Mouse (Mus musculus): ENCODE results near the gene Rhoh. TPM values are rescaled to one million over a fixed set of nuclear protein-coding genes. Genes with fewer than 3 reads are reported as not detected.
A peak's percentile ranks its signal among the peaks of the same experiment; 100 is the strongest.

Gene Rhoh
- polyA plus RNA-seq, 1 experiment from 2014 or later, result 1.6 TPM

GRCm38 (mm10) chr5:65846534-65846933 is 14.5 kb upstream of the Rhoh start:
- Histone ChIP-seq H3K4me1 (replicated peaks) (peaks cover 9% of the 10 kb centered on the region; the same call in 1 of the 2 replicates), H3K9ac (no peak overlapping the region), H3K4me2 (no peak overlapping the region), H3K9me3 (replicated peaks) (no peaks in the 10 kb centered on the region), H3K36me3 (no peaks in the 10 kb centered on the region), H3K27ac (no peak overlapping the region), H3K4me3 (replicated peaks) (no peak overlapping the region), H3K27me3 (no peaks in the 10 kb centered on the region)
- DNase-seq, result no peak
- WGBS (ENCODE audit: insufficient replicate concordance), result 51% methylated on average over 8 of the region's 8 CpGs
- ATAC-seq (ENCODE audit: low read depth), result no peak

- Histone ChIP-seq H3K4me1 (replicated peaks) (peaks cover 9% of the 10 kb centered on the region; the same call in 1 of the 2 replicates), H3K36me3 (no peaks in the 10 kb centered on the region), H3K4me3 (replicated peaks) (no peak overlapping the region), H3K27ac (no peak overlapping the region), H3K9me3 (replicated peaks) (no peaks in the 10 kb centered on the region), H3K4me2 (no peak overlapping the region), H3K9ac (no peak overlapping the region), H3K27me3 (no peaks in the 10 kb centered on the region)
- 62% methylated on average over 3 of the region's 3 CpGs for WGBS (ENCODE audit: insufficient replicate concordance)
- DNase-seq, result no peak
- ATAC-seq (ENCODE audit: low read depth), result no peak
Observed at GRCm38 (mm10) chr5:65846958-65847357, 14.1 kb upstream of the Rhoh start.

- ATAC-seq (ENCODE audit: low read depth) (no peak), DNase-seq (no peak)
- no peak overlapping the region for H3K4me2 ChIP-seq
- WGBS (ENCODE audit: insufficient replicate concordance), result 71% methylated on average over 7 of the region's 7 CpGs
- peaks cover 6% of the 10 kb centered on the region; the same call in 1 of the 2 replicates for H3K4me1 ChIP-seq (replicated peaks)
- H3K27ac ChIP-seq, result no peak overlapping the region
- H3K9ac ChIP-seq, result no peak overlapping the region
- H3K27me3 ChIP-seq, result no peaks in the 10 kb centered on the region
- H3K36me3 ChIP-seq, result no peaks in the 10 kb centered on the region
- H3K9me3 ChIP-seq (replicated peaks), result no peaks in the 10 kb centered on the region
- no peak overlapping the region for H3K4me3 ChIP-seq (replicated peaks)
Observed at GRCm38 (mm10) chr5:65847656-65848055, 13.4 kb upstream of the Rhoh start.

GRCm38 (mm10) chr5:65850765-65851164 is 10.2 kb upstream of the Rhoh start:
- no peak overlapping the region for H3K27ac ChIP-seq
- 61% methylated on average over 11 of the region's 11 CpGs for WGBS (ENCODE audit: insufficient replicate concordance)
- H3K9ac ChIP-seq, result no peak overlapping the region
- H3K4me2 ChIP-seq, result no peak overlapping the region
- H3K4me3 ChIP-seq (replicated peaks), result no peak overlapping the region
- no peak for DNase-seq
- H3K27me3 ChIP-seq, result no peaks in the 10 kb centered on the region
- no peaks in the 10 kb centered on the region for H3K9me3 ChIP-seq (replicated peaks)
- no peak for ATAC-seq (ENCODE audit: low read depth)
- H3K36me3 ChIP-seq, result no peaks in the 10 kb centered on the region
- H3K4me1 ChIP-seq (replicated peaks), result no peaks in the 10 kb centered on the region

- Histone ChIP-seq H3K4me2 (no peak overlapping the region), H3K9me3 (replicated peaks) (no peaks in the 10 kb centered on the region), H3K27me3 (no peaks in the 10 kb centered on the region), H3K27ac (no peak overlapping the region), H3K9ac (no peak overlapping the region), H3K4me1 (replicated peaks) (peaks cover 8% of the 10 kb centered on the region), H3K4me3 (replicated peaks) (no peak overlapping the region), H3K36me3 (no peaks in the 10 kb centered on the region)
- DNase-seq, result no peak
- WGBS (ENCODE audit: insufficient replicate concordance), result 63% methylated on average over 8 of the region's 8 CpGs
- ATAC-seq (ENCODE audit: low read depth), result no peak
Observed at GRCm38 (mm10) chr5:65854786-65855191, 6.2 kb upstream of the Rhoh start.

- H3K27me3 ChIP-seq, result no peaks in the 10 kb centered on the region
- H3K4me1 ChIP-seq (replicated peaks), result peaks cover 8% of the 10 kb centered on the region
- H3K4me2 ChIP-seq, result no peak overlapping the region
- WGBS (ENCODE audit: insufficient replicate concordance), result 50% methylated on average over 3 of the region's 3 CpGs
- no peaks in the 10 kb centered on the region for H3K9me3 ChIP-seq (replicated peaks)
- ATAC-seq (ENCODE audit: low read depth) (no peak), DNase-seq (no peak)
- H3K27ac ChIP-seq, result no peak overlapping the region
- no peak overlapping the region for H3K4me3 ChIP-seq (replicated peaks)
- no peak overlapping the region for H3K9ac ChIP-seq
- no peaks in the 10 kb centered on the region for H3K36me3 ChIP-seq
Observed at GRCm38 (mm10) chr5:65855571-65855970, 5.4 kb upstream of the Rhoh start.

- Histone ChIP-seq H3K27ac (no peak overlapping the region), H3K36me3 (no peaks in the 10 kb centered on the region), H3K4me3 (replicated peaks) (no peak overlapping the region), H3K9me3 (replicated peaks) (no peaks in the 10 kb centered on the region), H3K4me2 (no peak overlapping the region), H3K4me1 (replicated peaks) (peaks cover 8% of the 10 kb centered on the region), H3K9ac (no peak overlapping the region), H3K27me3 (no peaks in the 10 kb centered on the region)
- 67% methylated on average over 17 of the region's 17 CpGs for WGBS (ENCODE audit: insufficient replicate concordance)
- ATAC-seq (ENCODE audit: low read depth), result no peak
- DNase-seq, result no peak
Observed at GRCm38 (mm10) chr5:65856591-65857411, 4.2 kb upstream of the Rhoh start.

GRCm38 (mm10) chr5:65857935-65858334 is 3.1 kb upstream of the Rhoh start:
- Histone ChIP-seq H3K4me2 (no peak overlapping the region), H3K4me1 (replicated peaks) (peaks cover 9% of the 10 kb centered on the region), H3K9me3 (replicated peaks) (no peaks in the 10 kb centered on the region), H3K36me3 (no peaks in the 10 kb centered on the region), H3K4me3 (replicated peaks) (no peak overlapping the region), H3K27ac (no peak overlapping the region), H3K27me3 (no peaks in the 10 kb centered on the region), H3K9ac (no peak overlapping the region)
- ATAC-seq (ENCODE audit: low read depth), result peak; percentile 51; the same call in 1 of the 2 replicates
- WGBS (ENCODE audit: insufficient replicate concordance), result 54% methylated on average over 12 of the region's 12 CpGs
- no peak for DNase-seq

- no peak for DNase-seq
- WGBS (ENCODE audit: insufficient replicate concordance), result 88% methylated on average over 4 of the region's 6 CpGs
- H3K27ac ChIP-seq, result no peak overlapping the region
Observed at GRCm38 (mm10) chr5:65858355-65858754, 2.7 kb upstream of the Rhoh start.

GRCm38 (mm10) chr5:65858898-65859297 is 2.1 kb upstream of the Rhoh start:
- Histone ChIP-seq H3K9me3 (replicated peaks) (no peaks in the 10 kb centered on the region), H3K4me1 (replicated peaks) (peaks cover 14% of the 10 kb centered on the region), H3K27me3 (no peaks in the 10 kb centered on the region), H3K4me2 (no peak overlapping the region), H3K4me3 (replicated peaks) (no peak overlapping the region), H3K9ac (no peak overlapping the region), H3K27ac (no peak overlapping the region), H3K36me3 (no peaks in the 10 kb centered on the region)
- ATAC-seq (ENCODE audit: low read depth), result no peak
- 70% methylated on average over 12 of the region's 12 CpGs for WGBS (ENCODE audit: insufficient replicate concordance)
- DNase-seq, result no peak

More at GRCm38 (mm10) chr5:65858355-65858754, 2.7 kb upstream of the Rhoh start:
- H3K4me3 ChIP-seq (replicated peaks), result no peak overlapping the region
- H3K4me2 ChIP-seq, result no peak overlapping the region
- ATAC-seq (ENCODE audit: low read depth), result no peak
- no peaks in the 10 kb centered on the region for H3K9me3 ChIP-seq (replicated peaks)
- peaks cover 13% of the 10 kb centered on the region for H3K4me1 ChIP-seq (replicated peaks)
- H3K27me3 ChIP-seq, result no peaks in the 10 kb centered on the region
- H3K36me3 ChIP-seq, result no peaks in the 10 kb centered on the region
- no peak overlapping the region for H3K9ac ChIP-seq

GRCm38 (mm10) chr5:65859396-65859795 is 1.6 kb upstream of the Rhoh start:
- WGBS (ENCODE audit: insufficient replicate concordance), result 59% methylated on average over 6 of the region's 6 CpGs
- ATAC-seq (ENCODE audit: low read depth) (no peak), DNase-seq (no peak)
- no peaks in the 10 kb centered on the region for H3K27me3 ChIP-seq
- H3K4me1 ChIP-seq (replicated peaks), result peaks cover 14% of the 10 kb centered on the region
- H3K9me3 ChIP-seq (replicated peaks), result no peaks in the 10 kb centered on the region
- H3K4me3 ChIP-seq (replicated peaks), result no peak overlapping the region
- H3K9ac ChIP-seq, result no peak overlapping the region
- H3K36me3 ChIP-seq, result no peaks in the 10 kb centered on the region
- H3K4me2 ChIP-seq, result no peak overlapping the region
- no peak overlapping the region for H3K27ac ChIP-seq
